In the genomic region with DNA sequence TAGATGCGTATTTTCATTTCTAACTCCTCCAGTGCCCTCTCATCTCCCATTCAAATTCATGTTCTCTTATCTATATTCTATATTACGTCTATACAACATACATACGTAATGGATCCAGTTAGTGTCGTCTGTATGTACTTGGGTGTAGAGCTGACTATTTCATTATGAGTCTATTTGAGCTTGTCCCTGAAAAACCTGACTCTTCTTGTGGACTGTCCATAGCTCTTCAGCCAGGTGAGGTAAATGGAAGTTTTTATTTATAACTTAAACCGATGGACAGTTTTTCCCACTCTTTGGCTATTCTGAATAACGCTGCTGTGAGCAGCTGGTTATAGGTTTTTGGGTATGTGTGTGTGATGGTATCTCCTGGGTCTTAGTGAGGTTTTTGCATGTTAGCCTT, we compare ENCODE assay signal across 8 mouse cellular contexts. TPM values are rescaled to one million over a fixed set of nuclear protein-coding genes. Genes with fewer than 3 reads are reported as not detected.
DNase-seq lines count a peak whose midpoint lies in the region; ATAC-seq and TF ChIP-seq lines count a peak whose summit lies in the region.

No protein-coding gene starts in this region.

- H3K4me1 ChIP-seq in kidney, adult 2 months (ENCODE audit: control insufficient read depth, insufficient read depth, low read length): peaks cover 6% of the 10 kb centered on the region; the same call in 1 of the 2 replicates
- peaks cover 19% of the 10 kb centered on the region for H3K4me1 ChIP-seq in bone marrow macrophage, adult 2 months (ENCODE audit: control insufficient read depth, insufficient read depth, low read length)
- peaks cover 20% of the 10 kb centered on the region for H3K4me1 ChIP-seq in hindbrain, embryonic 15.5 days (replicated peaks)
- peaks cover 15% of the 10 kb centered on the region for H3K4me1 ChIP-seq in midbrain, embryonic 14.5 days (ENCODE audit: control insufficient read depth, insufficient read depth, low read length)

- H3K4me3 ChIP-seq in kidney, adult 2 months (ENCODE audit: insufficient read depth, low read depth, low read length): peak overlapping the region; percentile 71; the same call in 1 of the 2 replicates
- peak overlapping the region; percentile 87 for H3K4me3 ChIP-seq in bone marrow macrophage, adult 2 months (ENCODE audit: insufficient read depth, low read length)
- peak overlapping the region; percentile 82 for H3K4me3 ChIP-seq in hindbrain, embryonic 15.5 days
- H3K4me3 ChIP-seq in midbrain, embryonic 14.5 days (replicated peaks; ENCODE audit: low read depth, low read length): peak overlapping the region; percentile 89

- H3K36me3 ChIP-seq in kidney, adult 2 months (ENCODE audit: control insufficient read depth, insufficient read depth, low read length): peaks cover 8% of the 10 kb centered on the region
- H3K36me3 ChIP-seq in hindbrain, embryonic 15.5 days: peaks cover 17% of the 10 kb centered on the region
- peaks cover 28% of the 10 kb centered on the region for H3K36me3 ChIP-seq in midbrain, embryonic 14.5 days (ENCODE audit: control insufficient read depth, insufficient read depth, low read length)

- no peak for TF ChIP-seq CTCF in kidney, adult 2 months (conservative IDR thresholded peaks at IDR 0.05; ENCODE audit: insufficient read depth, insufficient read length, low read depth, low read length)
- TF ChIP-seq CTCF in bone marrow macrophage, adult 2 months (IDR thresholded peaks at IDR 0.05; ENCODE audit: low read depth, low read length): no peak

- no peaks in the 10 kb centered on the region for H3K27me3 ChIP-seq in kidney, adult 2 months (replicated peaks; ENCODE audit: control insufficient read depth, insufficient read depth, low read length)
- no peaks in the 10 kb centered on the region for H3K27me3 ChIP-seq in hindbrain, embryonic 15.5 days
- no peaks in the 10 kb centered on the region for H3K27me3 ChIP-seq in midbrain, embryonic 14.5 days (ENCODE audit: control insufficient read depth, insufficient read depth, low read length)

- no peak for TF ChIP-seq POLR2A in kidney, adult 2 months (IDR thresholded peaks at IDR 0.05; ENCODE audit: low read depth, low read length)
- TF ChIP-seq POLR2A in bone marrow macrophage, adult 2 months (IDR thresholded peaks at IDR 0.05; ENCODE audit: borderline replicate concordance, low read depth, low read length): no peak

- H3K4me2 ChIP-seq in hindbrain, embryonic 15.5 days: peak overlapping the region; percentile 77
- H3K4me2 ChIP-seq in midbrain, embryonic 14.5 days (ENCODE audit: low read length): peak overlapping the region; percentile 85

- no peak overlapping the region for H3K27ac ChIP-seq in kidney, adult 2 months (ENCODE audit: insufficient read depth, low read depth, low read length)
- no peak overlapping the region for H3K27ac ChIP-seq in bone marrow macrophage, adult 2 months (ENCODE audit: insufficient read depth, low read depth, low read length)
- no peak overlapping the region for H3K27ac ChIP-seq in hindbrain, embryonic 15.5 days (replicated peaks)
- no peak overlapping the region for H3K27ac ChIP-seq in midbrain, embryonic 14.5 days (replicated peaks; ENCODE audit: low read depth, low read length)

- no peaks in the 10 kb centered on the region for H3K9me3 ChIP-seq in hindbrain, embryonic 15.5 days
- no peaks in the 10 kb centered on the region for H3K9me3 ChIP-seq in midbrain, embryonic 14.5 days (ENCODE audit: control insufficient read depth, low read length)

- 43% methylated on average over 6 of the region's 6 CpGs for WGBS in kidney, adult 2 months
- WGBS in hindbrain, embryonic 15.5 days: 67% methylated on average over 6 of the region's 6 CpGs
- 69% methylated on average over 6 of the region's 6 CpGs for WGBS in midbrain, embryonic 14.5 days

- ATAC-seq in hindbrain, embryonic 15.5 days (ENCODE audit: low FRiP score, low read depth): no peak
- ATAC-seq in midbrain, embryonic 14.5 days (ENCODE audit: low FRiP score, low TSS enrichment): no peak

- H3K9ac ChIP-seq in hindbrain, embryonic 15.5 days: peak overlapping the region; percentile 88
- H3K9ac ChIP-seq in midbrain, embryonic 14.5 days (replicated peaks; ENCODE audit: low read length): peak overlapping the region; percentile 97

- DNase-seq in kidney, adult 2 months: no peak
- no peak for DNase-seq in kidney, postnatal 14 days
- DNase-seq in midbrain, embryonic 14.5 days: no peak
- no peak for DNase-seq in yolk sac, embryonic 10.5 days (ENCODE audit: low spot score)
- DNase-seq in adipocyte (ENCODE audit: low spot score): no peak
- DNase-seq in cerebellum, adult 8-10 months: no peak

RNA-seq across cellular contexts. Expression of a gene that starts 0.9 kb away (rescaled TPM):
- polyA plus RNA-seq in kidney, adult 2 months (2012; rRNA removed): 17.9 and 23.5 TPM in 2 replicates
- polyA plus RNA-seq in bone marrow macrophage, adult 2 months (2012; ENCODE audit: insufficient read depth, insufficient read length, missing spikeins): 166 and 182 TPM in 2 replicates
- polyA plus RNA-seq in hindbrain, embryonic 15.5 days (2015; fragmentation: Nextera tagmentation; extraction: Ambion mirVana): 22.9 and 24.6 TPM in 2 replicates
- 14.7 and 32.5 TPM in 2 replicates for polyA plus RNA-seq in midbrain, embryonic 14.5 days (2014; fragmentation: Nextera tagmentation; extraction: Ambion mirVana)

RNA-seq across cellular contexts. Expression of a gene that starts 1.1 kb away (rescaled TPM):
- 2.3 and 2.4 TPM in 2 replicates for polyA plus RNA-seq in kidney, adult 2 months (2012; rRNA removed)
- 21.1 and 28.1 TPM in 2 replicates for polyA plus RNA-seq in bone marrow macrophage, adult 2 months (2012; ENCODE audit: insufficient read depth, insufficient read length, missing spikeins)
- polyA plus RNA-seq in hindbrain, embryonic 15.5 days (2015; fragmentation: Nextera tagmentation; extraction: Ambion mirVana): 28.9 and 32.8 TPM in 2 replicates
- 27.0 and 31.3 TPM in 2 replicates for polyA plus RNA-seq in midbrain, embryonic 14.5 days (2014; fragmentation: Nextera tagmentation; extraction: Ambion mirVana)

RNA-seq across cellular contexts. Expression of a gene that starts 22.2 kb away (rescaled TPM):
- polyA plus RNA-seq in kidney, adult 2 months (2012; rRNA removed): 85.2 and 125 TPM in 2 replicates
- 24.8 and 35.7 TPM in 2 replicates for polyA plus RNA-seq in bone marrow macrophage, adult 2 months (2012; ENCODE audit: insufficient read depth, insufficient read length, missing spikeins)
- 60.3 and 67.6 TPM in 2 replicates for polyA plus RNA-seq in hindbrain, embryonic 15.5 days (2015; fragmentation: Nextera tagmentation; extraction: Ambion mirVana)
- 54.5 and 61.1 TPM in 2 replicates for polyA plus RNA-seq in midbrain, embryonic 14.5 days (2014; fragmentation: Nextera tagmentation; extraction: Ambion mirVana)
